Mouse (Mus musculus): ENCODE results near the gene Pofut1. TPM values are rescaled to one million over a fixed set of nuclear protein-coding genes. Genes with fewer than 3 reads are reported as not detected.

Pofut1 gene
- total and polyA plus RNA-seq, 3 experiments: 12.1 to 13.3 (median 12.6) TPM

DNA sequence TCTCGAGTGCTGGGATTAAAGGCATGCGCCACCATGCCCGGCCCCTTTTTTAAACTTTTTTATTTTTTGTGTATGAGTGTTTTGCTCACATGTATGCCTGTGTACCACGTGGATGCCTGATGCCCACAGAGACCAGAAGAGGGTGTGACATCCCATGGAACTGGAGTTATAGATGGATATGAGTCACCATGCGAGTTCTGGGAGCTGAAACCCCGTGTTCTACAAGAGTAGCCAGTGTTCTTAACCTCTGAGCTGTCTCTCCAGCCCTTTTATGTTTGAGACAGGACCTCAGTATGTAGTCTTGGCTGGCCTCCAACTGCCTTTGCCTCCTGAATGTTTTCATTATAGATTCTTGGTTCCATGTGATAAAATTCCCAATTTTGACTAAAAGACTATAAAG lies 68.9 kb downstream of the Pofut1 start:
- no peaks in the 10 kb centered on the region for H3K36me3 ChIP-seq (ENCODE audit: control insufficient read depth, insufficient read depth, low read length)
- no peaks in the 10 kb centered on the region for H3K27me3 ChIP-seq (ENCODE audit: control insufficient read depth, insufficient read depth, low read length)
- no peak overlapping the region for H3K9ac ChIP-seq (ENCODE audit: low read depth, low read length)
- intact Hi-C loops (cut with DNase I): no loop called here
- no peak overlapping the region for H3K27ac ChIP-seq
- no peaks in the 10 kb centered on the region for H3K79me2 ChIP-seq (replicated peaks; ENCODE audit: control insufficient read depth, insufficient read depth, low read length)
- TF ChIP-seq POLR2A (IDR thresholded peaks at IDR 0.05; ENCODE audit: insufficient read depth, low read depth, low read length) (no peak), CTCF (IDR thresholded peaks at IDR 0.05) (no peak), EP300 (IDR thresholded peaks at IDR 0.05; ENCODE audit: insufficient read depth, low read depth, low read length) (no peak)
- H3K4me1 ChIP-seq (ENCODE audit: control insufficient read depth, insufficient read depth, low read length): no peaks in the 10 kb centered on the region
- no peak overlapping the region for H3K4me3 ChIP-seq
- 74% methylated on average over 6 of the region's 6 CpGs for WGBS
- DNase-seq: no peak

DNA sequence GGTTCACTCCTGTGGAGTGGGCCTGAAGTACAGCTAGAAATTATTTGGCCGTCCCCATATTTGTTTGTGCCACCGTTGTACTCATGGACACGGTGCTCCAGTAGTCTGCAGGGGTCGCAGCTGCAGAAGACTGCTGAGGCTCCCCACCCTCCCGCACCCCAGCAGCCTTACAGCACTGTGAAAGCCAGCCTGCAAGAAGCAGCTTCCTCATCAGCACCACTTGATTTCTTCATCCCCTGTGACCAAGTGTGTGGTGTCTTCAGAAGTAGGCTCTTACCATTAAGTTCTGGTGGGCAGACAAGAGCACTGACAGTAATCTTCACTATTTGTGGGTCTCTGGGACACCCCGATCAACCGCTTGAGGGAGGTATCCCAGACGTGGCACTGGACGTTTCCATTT lies 71.6 kb downstream of the Pofut1 start:
- TF ChIP-seq POLR2A (IDR thresholded peaks at IDR 0.05; ENCODE audit: insufficient read depth, low read depth, low read length): no peak
- TF ChIP-seq EP300 (IDR thresholded peaks at IDR 0.05; ENCODE audit: insufficient read depth, low read depth, low read length): no peak
- no peak for TF ChIP-seq CTCF (IDR thresholded peaks at IDR 0.05)
- H3K4me3 ChIP-seq: no peak overlapping the region
- no peaks in the 10 kb centered on the region for H3K27me3 ChIP-seq (ENCODE audit: control insufficient read depth, insufficient read depth, low read length)
- intact Hi-C loops (cut with DNase I): no loop called here
- H3K9ac ChIP-seq (ENCODE audit: low read depth, low read length): no peak overlapping the region
- H3K4me1 ChIP-seq (ENCODE audit: control insufficient read depth, insufficient read depth, low read length): no peaks in the 10 kb centered on the region
- no peak for DNase-seq
- no peaks in the 10 kb centered on the region for H3K79me2 ChIP-seq (replicated peaks; ENCODE audit: control insufficient read depth, insufficient read depth, low read length)
- 90% methylated on average over 9 of the region's 9 CpGs for WGBS
- H3K36me3 ChIP-seq (ENCODE audit: control insufficient read depth, insufficient read depth, low read length): no peaks in the 10 kb centered on the region
- H3K27ac ChIP-seq: no peak overlapping the region

DNA sequence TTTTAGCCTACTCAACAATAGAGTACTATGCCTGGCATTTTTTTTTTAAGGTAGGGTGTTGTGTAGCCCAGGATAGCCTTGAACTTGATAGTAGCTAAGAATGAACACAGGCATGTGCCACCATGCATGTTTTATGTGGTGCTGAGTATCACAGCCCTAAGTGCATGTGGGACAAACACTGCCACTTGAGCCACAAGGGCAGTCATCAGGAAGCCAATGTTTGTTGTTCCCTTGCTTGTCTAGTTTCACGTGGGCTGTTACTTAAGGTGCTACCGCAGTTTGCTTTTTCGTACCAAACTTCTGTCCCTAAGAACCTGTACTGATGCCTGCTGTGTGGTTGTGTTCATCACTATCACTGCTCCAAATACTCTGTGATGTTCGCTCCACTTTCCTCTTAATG lies 77.1 kb downstream of the Pofut1 start:
- intact Hi-C loops (cut with DNase I): no loop called here
- H3K27ac ChIP-seq: no peak overlapping the region; the same call in 1 of the 2 replicates
- TF ChIP-seq POLR2A (IDR thresholded peaks at IDR 0.05; ENCODE audit: insufficient read depth, low read depth, low read length) (no peak), CTCF (IDR thresholded peaks at IDR 0.05) (no peak), EP300 (IDR thresholded peaks at IDR 0.05; ENCODE audit: insufficient read depth, low read depth, low read length) (no peak)

DNA sequence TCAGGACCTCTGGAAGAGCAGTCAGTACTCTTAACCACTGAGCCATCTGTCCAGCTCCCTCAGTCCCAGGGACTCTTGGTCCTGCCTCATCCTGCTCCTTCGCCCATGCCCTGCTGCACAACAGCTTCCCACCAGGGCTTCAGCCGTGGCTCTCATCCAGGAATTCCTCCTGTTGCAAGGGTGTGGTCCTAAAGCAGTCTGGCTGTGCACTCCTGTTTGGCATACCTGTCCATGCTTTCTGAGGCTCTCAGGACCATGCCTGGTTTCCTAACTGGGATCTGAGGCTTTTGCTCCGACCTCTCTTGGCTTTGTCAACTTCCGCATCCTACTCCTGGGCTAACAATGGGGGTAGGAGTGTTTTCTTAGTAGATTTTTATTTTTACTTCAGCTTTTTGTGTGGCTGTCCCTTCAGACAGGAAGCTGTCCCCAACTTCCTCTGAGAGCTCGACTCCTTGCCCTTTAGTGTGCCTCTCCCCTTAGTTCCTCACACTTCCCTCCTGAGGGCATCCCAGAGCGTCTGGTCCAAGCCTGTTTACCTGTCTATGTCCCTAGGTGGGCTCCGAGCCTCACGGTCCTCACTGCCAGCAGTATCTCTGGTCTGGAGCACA lies 77.8 kb downstream of the Pofut1 start:
- Histone ChIP-seq H3K4me1 (ENCODE audit: control insufficient read depth, insufficient read depth, low read length) (peaks cover 8% of the 10 kb centered on the region), H3K4me3 (no peak overlapping the region), H3K27ac (peak overlapping the region; percentile 40), H3K27me3 (ENCODE audit: control insufficient read depth, insufficient read depth, low read length) (no peaks in the 10 kb centered on the region), H3K79me2 (replicated peaks; ENCODE audit: control insufficient read depth, insufficient read depth, low read length) (no peaks in the 10 kb centered on the region), H3K9ac (ENCODE audit: low read depth, low read length) (no peak overlapping the region), H3K36me3 (ENCODE audit: control insufficient read depth, insufficient read depth, low read length) (no peaks in the 10 kb centered on the region)
- intact Hi-C loops (cut with DNase I): no loop called here
- peak; percentile 19 to 34 for DNase-seq
- TF ChIP-seq EP300 (IDR thresholded peaks at IDR 0.05; ENCODE audit: insufficient read depth, low read depth, low read length) (no peak), CTCF (IDR thresholded peaks at IDR 0.05) (no peak), POLR2A (IDR thresholded peaks at IDR 0.05; ENCODE audit: insufficient read depth, low read depth, low read length) (no peak)
- 44% methylated on average over 8 of the region's 8 CpGs for WGBS

More for the DNA sequence above, 77.1 kb downstream of the Pofut1 start:
- H3K4me1 ChIP-seq (ENCODE audit: control insufficient read depth, insufficient read depth, low read length): peaks cover 8% of the 10 kb centered on the region
- no peaks in the 10 kb centered on the region for H3K27me3 ChIP-seq (ENCODE audit: control insufficient read depth, insufficient read depth, low read length)
- DNase-seq: no peak
- WGBS: 71% methylated on average over 4 of the region's 4 CpGs
- H3K9ac ChIP-seq (ENCODE audit: low read depth, low read length): no peak overlapping the region
- no peak overlapping the region for H3K4me3 ChIP-seq
- H3K36me3 ChIP-seq (ENCODE audit: control insufficient read depth, insufficient read depth, low read length): no peaks in the 10 kb centered on the region
- H3K79me2 ChIP-seq (replicated peaks; ENCODE audit: control insufficient read depth, insufficient read depth, low read length): no peaks in the 10 kb centered on the region

Other genes with a start within 250 kb of the Pofut1 start
- 100 to 1,000 TPM; 117 to 127 TPM for gene Pdrg1, start 226.1 kb upstream of the Pofut1 start, total RNA-seq (2021)
- 125 and 186 TPM in 2 replicates for gene Pdrg1, start 226.1 kb upstream of the Pofut1 start, polyA plus RNA-seq (2012; rRNA removed)
- gene Xkr7, start 209.7 kb upstream of the Pofut1 start, total RNA-seq (2021): not detected
- 0.08 TPM in 1 of 2 replicates, not detected in the other for gene Xkr7, start 209.7 kb upstream of the Pofut1 start, polyA plus RNA-seq (2012; rRNA removed)
- gene Ccm2l, start 175.6 kb upstream of the Pofut1 start, total RNA-seq (2021): 10 to 100 TPM; 13.3 to 15.9 TPM
- 43.4 and 44.3 TPM in 2 replicates for gene Ccm2l, start 175.6 kb upstream of the Pofut1 start, polyA plus RNA-seq (2012; rRNA removed)
- 1 to 10 TPM; 1.5 TPM for gene Hck, start 133.1 kb upstream of the Pofut1 start, total RNA-seq (2021)
- gene Hck, start 133.1 kb upstream of the Pofut1 start, polyA plus RNA-seq (2012; rRNA removed): 1.9 and 2.9 TPM in 2 replicates
- 10 to 100 TPM; 43.3 to 51.8 TPM for gene Tm9sf4, start 80.2 kb upstream of the Pofut1 start, total RNA-seq (2021)
- gene Tm9sf4, start 80.2 kb upstream of the Pofut1 start, polyA plus RNA-seq (2012; rRNA removed): 34.5 and 48.7 TPM in 2 replicates
- gene Tspyl3, start 16.1 kb upstream of the Pofut1 start, total RNA-seq (2021): 1 to 10 TPM in 1 of 2 experiments, under 1 TPM in 1; 0.94 to 1.2 TPM
- gene Tspyl3, start 16.1 kb upstream of the Pofut1 start, polyA plus RNA-seq (2012; rRNA removed): 2.1 and 3.0 TPM in 2 replicates
- 1 to 10 TPM; 3.5 to 4.1 TPM for gene Plagl2, start 107 bp upstream of the Pofut1 start, total RNA-seq (2021)
- 3.0 and 4.7 TPM in 2 replicates for gene Plagl2, start 107 bp upstream of the Pofut1 start, polyA plus RNA-seq (2012; rRNA removed)
- 1 to 10 TPM; 7.7 to 8.2 TPM for gene Kif3b, start 49.9 kb downstream of the Pofut1 start, total RNA-seq (2021)
- gene Kif3b, start 49.9 kb downstream of the Pofut1 start, polyA plus RNA-seq (2012; rRNA removed): 3.8 and 6.6 TPM in 2 replicates
- 10 to 100 TPM; 17.7 to 21.2 TPM for gene Asxl1, start 104.3 kb downstream of the Pofut1 start, total RNA-seq (2021)
- 8.0 and 12.3 TPM in 2 replicates for gene Asxl1, start 104.3 kb downstream of the Pofut1 start, polyA plus RNA-seq (2012; rRNA removed)